Mouse (Mus musculus): ENCODE results near the gene Eno2.

The Eno2 gene

DNA sequence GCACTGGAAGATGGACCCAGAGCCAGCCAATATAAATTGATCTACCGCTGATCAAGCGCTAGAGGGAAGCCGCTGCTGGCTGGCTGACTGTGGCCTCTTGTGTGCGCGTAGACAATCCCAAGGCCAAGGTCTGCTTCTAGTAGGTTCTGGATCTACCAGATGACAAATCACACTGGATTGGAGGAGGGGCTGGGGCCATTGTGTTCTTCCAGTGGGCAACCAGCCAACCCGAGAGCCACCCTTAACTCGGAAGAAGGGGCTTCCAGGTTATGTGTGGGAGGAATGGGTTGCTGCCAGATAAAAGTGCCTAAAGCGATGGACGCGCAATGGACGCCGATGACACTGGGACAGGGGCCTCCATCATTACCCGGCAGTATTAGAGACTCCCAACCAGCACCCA lies 51.5 kb downstream of the Eno2 start:
- in situ Hi-C loops (cut with MboI; ENCODE audit: low sequenced_read_pairs) = no loop called here

DNA sequence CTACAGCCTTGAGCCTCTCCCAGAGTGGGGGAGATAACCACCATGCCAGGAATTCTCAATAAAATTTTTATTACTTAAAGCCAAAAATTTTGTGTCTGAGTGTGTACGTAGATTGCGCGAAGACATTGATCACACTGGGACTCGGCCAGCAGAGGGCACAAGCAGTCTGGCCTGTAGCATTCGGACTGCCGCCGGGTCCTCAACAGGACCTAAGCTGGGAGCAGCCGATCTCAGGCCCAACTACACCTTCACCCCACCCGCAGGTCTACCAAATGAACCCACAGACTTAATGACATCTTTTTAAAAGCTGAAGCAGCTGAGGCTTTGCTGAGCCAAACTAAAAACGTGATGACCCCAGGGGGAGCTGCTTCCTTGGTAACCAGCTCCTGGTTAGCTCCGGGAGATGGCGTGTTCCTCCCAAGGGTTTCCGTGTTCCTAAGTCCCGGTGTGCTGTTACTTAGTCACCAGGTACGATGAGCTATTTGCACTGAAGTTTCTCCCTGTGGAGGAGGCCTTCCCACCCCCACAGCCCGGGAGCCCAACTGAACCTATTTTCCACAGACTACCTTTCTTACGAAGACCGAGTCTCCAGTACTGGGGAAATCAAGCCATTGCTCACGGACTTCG lies 52.5 kb downstream of the Eno2 start:
- in situ Hi-C loops (cut with MboI; ENCODE audit: low sequenced_read_pairs) = no loop called here

DNA sequence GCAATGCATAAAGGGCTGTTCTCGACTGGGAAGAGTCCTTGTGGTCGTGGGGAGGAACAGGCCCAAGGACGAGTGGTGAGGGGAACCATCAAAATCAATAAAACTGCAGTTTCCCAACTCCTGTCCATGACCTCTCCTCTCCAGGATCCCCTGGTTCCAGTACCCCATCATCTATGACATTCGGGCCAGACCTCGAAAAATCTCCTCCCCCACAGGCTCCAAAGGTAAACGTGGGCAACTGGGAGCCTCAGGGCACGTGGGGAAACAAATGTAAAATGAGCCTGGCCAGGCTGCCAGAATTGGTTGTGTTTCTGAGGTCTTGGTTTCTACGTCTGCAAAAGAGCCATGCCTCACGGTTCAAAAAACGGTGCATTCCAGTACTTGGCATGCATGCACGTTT lies 56.6 kb downstream of the Eno2 start:
- in situ Hi-C loops (cut with MboI; ENCODE audit: low sequenced_read_pairs) = no loop called here

DNA sequence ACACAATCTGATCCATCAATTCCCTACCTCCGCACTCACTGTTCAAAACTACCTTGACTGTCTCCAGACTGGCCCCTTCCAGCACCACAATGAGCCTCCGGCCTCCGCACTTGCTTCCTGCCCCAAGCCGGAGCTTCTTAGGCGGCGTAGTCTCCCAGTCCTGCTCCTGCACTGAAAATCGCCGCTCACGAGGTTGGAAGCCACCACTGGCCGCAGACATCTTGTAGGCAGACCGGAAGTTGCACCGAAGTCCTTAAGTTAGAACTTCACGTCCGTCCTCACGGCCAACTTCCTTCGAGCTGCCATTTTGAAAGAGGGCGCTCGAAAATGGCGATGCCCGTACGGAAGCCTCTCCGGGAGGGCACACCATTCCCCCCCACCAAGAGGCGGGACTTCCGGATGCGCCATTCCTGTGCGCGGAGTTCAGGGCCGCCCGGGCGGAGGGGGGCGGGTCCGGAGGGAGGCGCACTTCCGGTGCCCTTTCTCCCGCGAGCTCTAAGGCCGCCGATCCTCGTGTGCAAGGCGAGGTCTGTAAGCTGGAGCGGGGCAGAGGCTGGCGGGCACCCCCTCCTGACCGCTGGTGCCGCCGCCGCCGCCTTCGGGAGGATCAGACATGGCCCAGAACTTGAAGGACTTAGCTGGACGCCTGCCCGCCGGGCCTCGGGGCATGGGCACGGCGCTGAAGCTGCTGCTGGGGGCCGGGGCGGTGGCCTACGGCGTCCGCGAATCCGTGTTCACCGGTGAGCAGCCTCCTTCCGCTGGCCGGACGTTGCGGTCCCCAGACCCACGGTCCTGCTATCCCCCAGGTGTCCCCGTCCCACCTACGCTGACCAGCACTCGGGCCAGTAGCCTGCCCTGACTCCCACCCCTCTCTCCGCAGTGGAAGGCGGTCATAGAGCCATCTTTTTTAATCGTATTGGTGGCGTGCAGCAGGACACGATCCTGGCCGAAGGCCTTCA lies 57.4 kb downstream of the Eno2 start, which contains the start of the genes Emg1 and Phb2:
Gene Emg1 (minus strand): TSS at position 355 of the 959 bp plus-strand sequence.
Gene Phb2 (plus strand): TSS at position 513 of the 959 bp plus-strand sequence.
- in situ Hi-C loops (cut with MboI; ENCODE audit: low sequenced_read_pairs) = no loop called here

Data from CH12F3 (cell line).